In the genomic region with DNA sequence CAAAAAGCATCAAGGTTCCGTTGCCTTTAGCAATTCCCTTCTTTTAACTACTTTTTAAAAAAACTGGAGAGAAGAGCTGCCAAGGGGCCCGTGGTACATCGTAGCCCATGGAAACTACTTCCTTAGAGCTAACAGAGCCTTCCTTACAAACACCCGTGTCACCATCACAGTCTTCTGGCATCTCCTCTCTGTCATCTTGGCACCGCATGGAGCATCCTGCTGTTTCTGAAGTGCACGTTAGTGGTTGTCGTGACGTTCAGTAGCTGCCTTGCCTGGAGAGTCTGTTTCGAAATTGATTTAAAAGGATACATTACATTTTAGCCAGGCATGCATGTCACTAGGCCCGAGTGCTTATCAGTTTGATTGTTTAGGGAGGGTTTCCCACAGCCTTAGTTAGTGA, we compare ENCODE assay signal across 23 mouse cellular contexts.
"Had no signal": no experiment of that assay in that cellular context is flagged by ENCODE, and none has a peak within 500 bp of the region (broad histone marks: within the 10 kb centered on the region; RNA-seq: fewer than 3 reads in every experiment).

No protein-coding gene starts in this region.

- ATAC-seq: liver, embryonic 12.5 days; midbrain, embryonic 15.5 days had no signal

- H3K27me3 ChIP-seq: limb, embryonic 13.5 days; liver, embryonic 12.5 days; liver, embryonic 15.5 days; lung, embryonic 15.5 days; midbrain, embryonic 12.5 days; midbrain, embryonic 15.5 days; neural tube, embryonic 12.5 days had no signal

- H3K4me3 ChIP-seq: layer of hippocampus, adult 2 months; limb, embryonic 10.5 days; limb, embryonic 13.5 days; liver, embryonic 12.5 days; liver, embryonic 15.5 days; lung, embryonic 15.5 days; midbrain, embryonic 12.5 days; midbrain, embryonic 15.5 days; neural tube, embryonic 12.5 days; neural tube, embryonic 15.5 days had no signal

- H3K36me3 ChIP-seq: limb, embryonic 10.5 days; limb, embryonic 13.5 days; liver, embryonic 12.5 days; liver, embryonic 15.5 days; lung, embryonic 15.5 days; midbrain, embryonic 12.5 days; midbrain, embryonic 15.5 days; neural tube, embryonic 12.5 days; neural tube, embryonic 15.5 days had no signal

- DNase-seq: kidney, postnatal 25 days; layer of hippocampus, adult 9-11 months; liver; lung, adult 18-20 months; lung, postnatal 10 days; right cerebral cortex, adult 18-20 months; right cerebral cortex, postnatal 14 days; right cerebral cortex, postnatal 4 days; thymus, adult 2 months; thymus, postnatal 14 days had no signal

- H3K9ac ChIP-seq: limb, embryonic 13.5 days; liver, embryonic 12.5 days; liver, embryonic 15.5 days; lung, embryonic 15.5 days; midbrain, embryonic 12.5 days; midbrain, embryonic 15.5 days; neural tube, embryonic 12.5 days; neural tube, embryonic 15.5 days had no signal

- H3K9me3 ChIP-seq: limb, embryonic 10.5 days; limb, embryonic 13.5 days; liver, embryonic 12.5 days; liver, embryonic 15.5 days; lung, embryonic 15.5 days; midbrain, embryonic 12.5 days; midbrain, embryonic 15.5 days; neural tube, embryonic 12.5 days; neural tube, embryonic 15.5 days had no signal

- H3K27ac ChIP-seq: kidney, postnatal 0 days; layer of hippocampus, adult 2 months; limb, embryonic 10.5 days; limb, embryonic 13.5 days; liver, embryonic 12.5 days; liver, embryonic 15.5 days; lung, embryonic 15.5 days; macrophage; midbrain, embryonic 12.5 days; midbrain, embryonic 15.5 days; neural tube, embryonic 12.5 days; neural tube, embryonic 15.5 days; stomach, postnatal 0 days had no signal

- H3K4me1 ChIP-seq: limb, embryonic 13.5 days; liver, embryonic 15.5 days; midbrain, embryonic 12.5 days; neural tube, embryonic 12.5 days had no signal

- H3K4me2 ChIP-seq: limb, embryonic 13.5 days; liver, embryonic 12.5 days; liver, embryonic 15.5 days; lung, embryonic 15.5 days; midbrain, embryonic 12.5 days; midbrain, embryonic 15.5 days; neural tube, embryonic 12.5 days; neural tube, embryonic 15.5 days had no signal
